Mouse (Mus musculus): ENCODE data around the gene Gadd45a. TPM values are rescaled to one million over a fixed set of nuclear protein-coding genes. Genes with fewer than 3 reads are reported as not detected.

Gadd45a gene
- 10 to 100 TPM; 11.5 to 12.7 TPM for total RNA-seq (2021)
- long read RNA-seq, experiment 1, partial matches to known transcripts = 0 of 4 reads
- long read RNA-seq, experiment 1, other reads (novel, unspliced or antisense) = 1 of 4 reads
- long read RNA-seq, experiment 2, partial matches to known transcripts = 0 of 7 reads
- long read RNA-seq, experiment 2, other reads (novel, unspliced or antisense) = 2 of 7 reads

GRCm38 (mm10) chr6:67036837-67037628, at the start of gene Gadd45a:
Gene Gadd45a (minus strand): TSS chr6:67037457.
- peak; percentile 18; the same call in 1 of the 2 replicates for TF ChIP-seq CTCF (IDR thresholded peaks at IDR 0.05)
- intact Hi-C loops (cut with DNase I) = loop anchor here (2.0 to 5.0 kb wide), 7 partner anchors 65 to 230 kb away; partner anchors contain the start of gene Gng12
- Histone ChIP-seq H3K27ac (peak within 1 kb of the TSS; percentile 89), H3K4me3 (peak within 1 kb of the TSS; percentile 74)
- DNase-seq (ENCODE audit: extremely low spot score in 1 of 2, low spot score in 2 of 2) = peak; percentile 83 to 88

- no peak overlapping the region for H3K27ac ChIP-seq
- no peak for DNase-seq (ENCODE audit: extremely low spot score in 1 of 2, low spot score in 2 of 2)
- no peak for TF ChIP-seq CTCF (IDR thresholded peaks at IDR 0.05)
- no peak overlapping the region for H3K4me3 ChIP-seq
- intact Hi-C loops (cut with DNase I) = no loop called here
These were observed 48.7 kb upstream of the Gadd45a start for GRCm38 (mm10) chr6:67085850-67086437.

GRCm38 (mm10) chr6:67084465-67084864, 47.2 kb upstream of the Gadd45a start:
- Histone ChIP-seq H3K4me3 (no peak overlapping the region), H3K27ac (no peak overlapping the region)
- intact Hi-C loops (cut with DNase I) = no loop called here
- no peak for TF ChIP-seq CTCF (IDR thresholded peaks at IDR 0.05)
- no peak for DNase-seq (ENCODE audit: extremely low spot score in 1 of 2, low spot score in 2 of 2)

- no peak for TF ChIP-seq CTCF (IDR thresholded peaks at IDR 0.05)
- H3K4me3 ChIP-seq = no peak overlapping the region
- no peak for DNase-seq (ENCODE audit: extremely low spot score in 1 of 2, low spot score in 2 of 2)
- H3K27ac ChIP-seq = no peak overlapping the region
- intact Hi-C loops (cut with DNase I) = no loop called here
These were observed 43.9 kb upstream of the Gadd45a start for GRCm38 (mm10) chr6:67081141-67081540.

- Histone ChIP-seq H3K4me3 (no peak overlapping the region), H3K27ac (no peak overlapping the region)
- intact Hi-C loops (cut with DNase I) = no loop called here
- DNase-seq (ENCODE audit: extremely low spot score in 1 of 2, low spot score in 2 of 2) = no peak
- TF ChIP-seq CTCF (IDR thresholded peaks at IDR 0.05) = no peak
These were observed 40.8 kb upstream of the Gadd45a start for GRCm38 (mm10) chr6:67078076-67078475.

- no peak for TF ChIP-seq CTCF (IDR thresholded peaks at IDR 0.05)
- no peak overlapping the region for H3K4me3 ChIP-seq
- no peak for DNase-seq (ENCODE audit: extremely low spot score in 1 of 2, low spot score in 2 of 2)
- no peak overlapping the region for H3K27ac ChIP-seq
- intact Hi-C loops (cut with DNase I) = no loop called here
These were observed 40.2 kb upstream of the Gadd45a start for GRCm38 (mm10) chr6:67077477-67077876.

GRCm38 (mm10) chr6:67076348-67076747, 39.1 kb upstream of the Gadd45a start:
- TF ChIP-seq CTCF (IDR thresholded peaks at IDR 0.05) = no peak
- no peak overlapping the region for H3K27ac ChIP-seq
- no peak for DNase-seq (ENCODE audit: extremely low spot score in 1 of 2, low spot score in 2 of 2)
- intact Hi-C loops (cut with DNase I) = no loop called here
- no peak overlapping the region for H3K4me3 ChIP-seq

GRCm38 (mm10) chr6:67074868-67075267, 37.6 kb upstream of the Gadd45a start:
- Histone ChIP-seq H3K27ac (no peak overlapping the region), H3K4me3 (no peak overlapping the region)
- intact Hi-C loops (cut with DNase I) = no loop called here
- no peak for DNase-seq (ENCODE audit: extremely low spot score in 1 of 2, low spot score in 2 of 2)
- TF ChIP-seq CTCF (IDR thresholded peaks at IDR 0.05) = no peak

GRCm38 (mm10) chr6:67073929-67074328, 36.7 kb upstream of the Gadd45a start:
- H3K27ac ChIP-seq = no peak overlapping the region
- intact Hi-C loops (cut with DNase I) = no loop called here
- H3K4me3 ChIP-seq = no peak overlapping the region
- no peak for TF ChIP-seq CTCF (IDR thresholded peaks at IDR 0.05)
- DNase-seq (ENCODE audit: extremely low spot score in 1 of 2, low spot score in 2 of 2) = no peak

GRCm38 (mm10) chr6:67073446-67073845, 36.2 kb upstream of the Gadd45a start:
- intact Hi-C loops (cut with DNase I) = no loop called here
- no peak for TF ChIP-seq CTCF (IDR thresholded peaks at IDR 0.05)
- no peak overlapping the region for H3K27ac ChIP-seq
- no peak for DNase-seq (ENCODE audit: extremely low spot score in 1 of 2, low spot score in 2 of 2)
- H3K4me3 ChIP-seq = no peak overlapping the region

GRCm38 (mm10) chr6:67071615-67072014, 34.4 kb upstream of the Gadd45a start:
- intact Hi-C loops (cut with DNase I) = no loop called here
- Histone ChIP-seq H3K27ac (no peak overlapping the region), H3K4me3 (no peak overlapping the region)
- TF ChIP-seq CTCF (IDR thresholded peaks at IDR 0.05) = no peak
- DNase-seq (ENCODE audit: extremely low spot score in 1 of 2, low spot score in 2 of 2) = no peak

- no peak overlapping the region for H3K27ac ChIP-seq
- H3K4me3 ChIP-seq = no peak overlapping the region; the same call in 1 of the 2 replicates
- TF ChIP-seq CTCF (IDR thresholded peaks at IDR 0.05) = no peak
- no peak for DNase-seq (ENCODE audit: extremely low spot score in 1 of 2, low spot score in 2 of 2)
- intact Hi-C loops (cut with DNase I) = no loop called here
These were observed 32.6 kb upstream of the Gadd45a start for GRCm38 (mm10) chr6:67069800-67070315.
